Mouse (Mus musculus) mesoderm, embryonic 11.5 days (tissue): ENCODE data around the gene Taok2.

ENCODE experiments used
- DNase-seq: peaks from one replicate; pipeline ENCODE4 v3.0.0-alpha.2; 2012; ENCODE audit warnings: low read depth, low spot score

Gene Taok2

DNA sequence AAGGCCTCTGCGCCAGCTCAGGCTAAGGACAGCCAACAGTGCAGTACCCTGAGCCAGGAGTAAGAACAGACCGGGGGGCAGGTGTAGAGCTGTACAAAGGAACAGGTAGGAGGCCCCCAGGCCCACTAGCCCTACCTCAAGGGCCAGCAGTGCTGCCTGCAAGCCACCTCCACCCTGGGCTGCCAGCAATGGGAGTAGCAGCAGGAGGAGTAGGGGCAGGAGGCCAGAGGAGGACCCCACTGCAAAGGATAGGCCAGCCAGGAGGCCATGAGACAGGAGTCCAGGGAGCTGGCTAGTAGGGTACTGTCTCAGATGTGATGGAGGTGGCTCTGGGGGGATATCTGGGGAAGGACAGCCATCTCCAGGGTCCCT, 14.0 kb downstream of the Taok2 start:
- no peak for DNase-seq

DNA sequence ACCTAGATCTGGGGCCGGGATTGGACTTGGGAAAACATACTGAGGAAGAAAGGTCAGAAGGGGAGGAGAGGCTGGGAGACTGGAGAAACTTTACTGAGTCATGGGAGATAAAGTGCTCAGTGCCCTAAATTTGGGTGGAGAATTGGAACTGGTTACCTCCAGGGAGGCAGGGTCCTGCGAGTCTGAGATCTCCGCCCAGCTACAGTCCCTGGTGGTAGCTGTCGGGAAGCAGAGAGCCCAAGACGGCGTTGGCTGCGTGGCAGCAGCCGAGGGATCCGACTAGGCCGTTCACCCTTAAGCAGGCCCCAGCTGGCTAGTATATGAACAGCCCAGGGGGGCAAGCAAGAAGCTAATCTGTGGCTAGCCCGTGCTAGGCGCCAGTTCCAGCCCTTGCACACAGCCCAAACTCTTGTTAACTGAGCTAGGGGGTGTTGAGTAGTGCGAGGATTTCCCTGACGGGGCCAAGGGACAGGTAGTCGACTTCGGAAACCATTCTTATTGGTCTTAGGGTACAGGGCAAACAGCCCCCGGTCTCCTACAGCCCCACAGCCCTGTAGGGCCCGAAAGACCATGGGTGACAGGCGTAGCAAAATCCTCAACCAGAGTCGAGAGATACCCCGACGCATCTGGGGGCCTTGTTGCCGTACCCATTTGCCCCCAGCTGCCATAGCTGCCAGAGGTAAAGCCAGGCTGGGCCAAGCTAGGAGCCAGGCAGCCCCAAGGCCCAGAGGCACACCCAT, 14.6 kb downstream of the Taok2 start:
- no peak for DNase-seq

DNA sequence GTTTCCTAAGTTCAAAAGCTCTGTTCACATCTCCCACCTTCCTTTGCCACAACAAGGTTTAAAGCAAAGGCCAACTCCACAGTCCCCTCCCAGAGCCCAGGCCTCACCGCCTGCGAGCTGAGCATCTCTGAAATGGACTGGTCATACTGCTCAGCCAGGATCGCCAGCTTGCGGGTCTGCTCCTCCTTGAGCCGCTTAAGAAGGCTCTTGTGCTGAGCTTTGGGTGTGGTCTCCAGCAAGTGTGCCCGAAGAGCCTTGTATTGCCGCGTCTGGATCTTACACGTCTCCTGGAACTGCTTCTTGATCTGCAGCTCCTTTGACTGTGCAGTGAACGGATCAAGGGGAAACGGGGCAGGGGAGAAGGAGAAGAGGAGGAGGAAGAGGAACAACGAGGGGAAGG, 16.5 kb downstream of the Taok2 start:
- DNase-seq = no peak

DNA sequence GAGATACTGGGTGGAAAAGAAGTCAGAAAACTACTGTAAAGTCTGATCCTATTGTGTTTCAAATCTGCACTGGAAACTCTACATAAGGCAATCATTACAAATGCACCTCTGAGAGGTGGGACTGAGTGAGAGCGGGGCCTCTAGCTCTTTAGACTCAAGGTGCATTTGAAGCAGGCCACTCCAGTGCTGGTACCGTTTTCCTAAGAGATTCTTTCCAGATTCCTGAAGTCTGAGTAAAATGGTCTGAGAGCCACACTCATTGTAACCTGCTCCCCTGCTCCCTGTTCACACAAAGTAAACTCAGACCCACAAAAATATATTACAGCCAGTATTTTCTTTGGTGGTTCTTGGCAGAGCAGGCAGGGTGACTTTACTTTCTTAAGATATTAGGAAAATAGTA, 17.0 kb downstream of the Taok2 start:
- no peak for DNase-seq

DNA sequence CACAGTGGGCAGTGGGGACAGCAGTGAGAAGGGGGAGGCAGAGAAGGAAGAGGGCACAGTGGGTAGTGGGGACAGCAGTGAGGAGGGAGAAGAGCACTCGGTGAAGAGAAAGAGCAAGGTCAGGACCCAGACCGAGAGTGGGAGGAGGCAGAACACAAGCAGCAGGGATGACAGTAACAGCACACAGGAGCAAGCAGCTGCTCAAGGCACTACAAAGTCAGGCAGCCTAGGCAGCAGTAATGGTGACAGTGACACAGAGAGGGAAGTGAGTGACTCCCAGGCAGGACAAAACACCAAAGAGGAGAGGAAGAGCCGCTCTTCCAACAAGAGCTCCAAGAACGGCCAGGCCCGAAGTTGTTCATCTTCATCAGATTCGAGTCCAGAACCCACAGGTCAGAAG, 20.7 kb downstream of the Taok2 start:
- no peak for DNase-seq

DNA sequence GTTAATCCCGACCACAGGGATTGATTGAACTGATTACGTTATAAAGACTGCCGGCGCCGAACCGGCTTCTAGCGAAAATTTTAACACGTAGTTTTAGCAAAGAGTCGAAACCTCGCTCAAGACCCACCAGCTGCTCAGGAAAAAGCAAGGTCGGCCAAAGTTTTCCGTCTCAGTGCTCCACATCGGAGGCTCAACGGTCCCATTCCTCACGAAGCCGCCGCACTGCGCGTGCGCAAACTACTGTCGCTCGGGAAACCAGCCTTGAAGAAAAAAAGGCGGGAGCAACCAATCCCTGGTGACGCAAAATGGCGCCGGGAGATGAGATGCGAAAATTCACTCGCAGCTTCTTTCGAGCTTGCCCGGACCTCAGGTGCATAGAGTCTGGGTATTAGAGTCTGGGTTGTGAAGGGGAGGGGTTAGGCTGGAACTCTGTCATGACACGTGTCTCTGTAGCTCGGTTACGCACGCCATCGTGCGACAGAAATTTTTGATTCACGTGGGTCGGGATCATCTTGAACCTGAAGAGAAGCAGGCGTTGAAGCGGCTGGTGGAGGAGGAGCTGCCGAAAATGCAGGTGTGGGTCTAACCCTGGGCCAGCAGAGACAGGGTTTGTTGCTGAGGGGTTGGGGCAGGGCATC, 22.2 kb downstream of the Taok2 start, which contains the start of gene Ino80e:
Gene Ino80e, minus strand, starts transcription at position 231 of the 638 bp plus-strand sequence.
- peak; percentile 97 for DNase-seq

DNA sequence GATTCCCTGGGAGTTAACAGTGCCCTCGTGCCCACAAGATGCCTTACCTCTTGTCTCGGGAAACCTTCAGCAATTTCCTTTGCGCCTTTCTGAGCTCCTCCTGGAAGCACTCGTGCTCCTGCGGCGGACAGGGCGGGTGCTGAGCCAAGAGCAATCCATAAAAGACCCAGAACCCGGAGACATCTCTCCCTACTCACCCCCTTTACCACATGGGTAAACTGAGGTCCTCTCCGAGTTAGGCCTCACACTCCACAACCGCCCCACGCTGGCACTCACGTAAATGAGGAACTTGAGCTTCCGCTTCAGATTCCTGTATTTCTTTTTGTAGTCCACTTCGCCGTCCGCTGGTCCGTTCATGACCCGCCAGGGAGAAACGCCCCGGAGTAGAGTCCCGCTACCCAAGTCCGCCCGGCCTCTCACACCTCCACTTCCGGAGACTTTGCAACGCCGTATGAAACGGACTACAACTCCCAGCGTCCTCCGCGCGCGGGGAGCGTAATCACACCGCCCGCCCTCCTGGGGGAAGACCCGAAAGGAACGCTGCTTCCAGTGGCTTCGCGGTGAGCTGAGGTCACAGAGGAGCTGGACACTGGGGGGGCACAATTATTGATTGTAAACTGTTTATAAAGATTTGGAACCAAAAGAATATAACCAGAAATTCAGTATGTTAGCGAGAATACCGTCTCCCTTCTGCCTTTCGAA, 22.9 kb downstream of the Taok2 start, which contains the start of gene Hirip3:
Gene Hirip3, plus strand, starts transcription at position 544 of the 702 bp plus-strand sequence.
- peak; percentile 95 for DNase-seq

DNA sequence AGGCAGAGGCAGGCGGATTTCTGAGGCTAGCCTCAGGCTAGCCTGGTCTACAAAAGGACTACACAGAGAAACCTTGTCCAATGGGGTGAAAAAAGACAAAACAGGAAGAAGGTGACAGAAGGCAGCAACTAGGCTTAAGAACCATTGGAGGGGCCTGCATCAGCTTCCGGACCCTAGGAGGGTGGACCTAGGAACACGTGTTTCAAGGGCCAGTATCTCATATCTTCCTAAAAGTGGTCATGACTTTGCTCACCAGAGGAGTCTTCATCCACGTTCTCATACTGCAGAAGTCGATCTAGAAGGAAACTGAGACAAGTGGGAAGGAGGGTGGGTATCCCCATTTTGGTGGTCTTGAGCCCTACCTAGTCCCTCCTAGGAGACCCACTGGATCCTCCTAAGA, 23.5 kb downstream of the Taok2 start:
- no peak for DNase-seq

DNA sequence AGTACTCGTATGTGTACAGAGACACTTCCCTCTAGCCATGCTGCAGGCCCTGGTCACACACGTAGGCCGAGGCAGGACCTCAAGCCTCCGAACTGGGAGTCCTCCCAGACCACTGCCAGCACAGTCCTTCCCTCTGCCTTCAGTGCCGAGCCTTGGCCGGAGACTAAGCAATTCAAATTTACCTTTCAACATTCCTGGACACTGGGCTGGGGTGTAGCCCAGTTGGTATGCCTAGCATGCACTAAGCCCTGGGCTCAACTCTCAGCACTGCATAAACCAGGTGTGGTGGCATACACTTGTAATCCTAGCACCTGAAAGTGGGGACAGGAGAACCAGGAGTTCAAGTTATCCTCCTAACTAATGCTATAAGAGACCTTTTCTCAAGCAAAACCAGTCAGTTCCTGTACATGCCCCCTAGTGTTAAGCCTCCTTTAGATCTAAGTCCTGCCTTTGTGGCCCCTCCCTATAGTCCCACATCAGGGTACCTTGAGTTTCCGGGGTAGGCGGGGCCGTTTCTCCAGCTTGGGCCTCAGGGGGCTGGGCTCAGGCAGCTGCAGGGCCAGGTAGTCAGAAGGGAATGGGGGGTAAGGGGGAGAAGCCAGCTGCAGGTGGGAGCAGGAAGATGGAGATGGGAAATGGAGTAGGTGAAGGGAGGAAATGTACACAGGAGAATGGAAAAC, 27.6 kb downstream of the Taok2 start:
- DNase-seq = no peak

DNA sequence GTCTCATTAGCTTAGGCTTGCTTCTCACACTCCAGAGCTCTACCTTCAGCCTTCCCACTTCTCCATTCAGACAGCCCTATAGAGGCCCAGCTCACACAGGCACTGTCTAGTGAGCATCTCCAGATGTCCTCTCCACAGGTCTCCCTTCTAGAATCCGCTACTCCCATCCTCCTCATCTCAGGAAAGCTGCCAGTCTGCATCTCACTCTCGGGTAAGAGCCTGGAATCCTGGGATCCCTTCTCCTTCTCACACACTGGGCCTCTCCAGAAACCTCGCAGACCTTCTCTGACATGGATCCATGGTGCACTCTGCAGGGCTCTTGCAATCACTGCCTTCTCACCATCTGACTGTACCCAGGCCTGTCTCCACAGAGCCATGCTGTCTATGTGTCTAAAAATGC, 28.9 kb downstream of the Taok2 start:
- DNase-seq = no peak

DNA sequence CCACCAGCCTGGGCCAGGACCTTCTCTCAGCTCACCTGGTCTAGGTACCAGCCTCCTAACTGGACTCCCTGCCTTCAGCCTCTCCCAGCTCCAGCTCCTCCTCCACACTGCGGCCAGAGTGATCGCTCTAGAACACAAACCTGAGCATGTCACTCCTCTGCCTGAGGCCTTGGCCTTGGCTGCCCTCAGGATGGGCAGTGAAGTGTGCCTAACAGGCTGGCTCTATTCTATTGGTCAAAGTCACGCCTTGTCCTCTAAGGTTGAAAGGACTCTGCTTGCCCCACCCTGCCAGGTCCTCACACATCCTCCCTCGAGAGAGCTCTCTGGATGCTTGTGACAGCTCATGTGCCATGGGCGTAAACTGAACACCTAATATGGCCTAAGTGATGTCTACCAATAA, 31.0 kb downstream of the Taok2 start:
- DNase-seq = no peak

DNA sequence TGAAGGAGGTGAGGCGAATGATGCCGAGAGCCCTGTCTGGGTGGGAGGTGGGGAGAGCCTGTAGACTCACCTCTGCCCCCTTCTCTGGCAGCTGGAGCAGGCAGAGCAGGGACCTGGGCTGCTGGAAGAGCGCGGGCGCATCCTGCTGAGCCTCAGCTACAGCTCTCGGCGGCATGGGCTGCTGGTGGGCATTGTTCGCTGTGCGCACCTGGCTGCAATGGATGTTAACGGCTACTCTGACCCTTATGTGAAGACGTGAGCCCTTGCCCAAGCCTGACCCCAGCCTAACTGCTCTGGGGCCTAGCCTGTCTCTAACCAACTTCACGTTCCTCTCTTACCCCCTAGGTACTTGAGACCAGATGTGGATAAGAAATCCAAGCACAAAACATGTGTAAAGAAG, 33.3 kb downstream of the Taok2 start:
- DNase-seq = no peak

DNA sequence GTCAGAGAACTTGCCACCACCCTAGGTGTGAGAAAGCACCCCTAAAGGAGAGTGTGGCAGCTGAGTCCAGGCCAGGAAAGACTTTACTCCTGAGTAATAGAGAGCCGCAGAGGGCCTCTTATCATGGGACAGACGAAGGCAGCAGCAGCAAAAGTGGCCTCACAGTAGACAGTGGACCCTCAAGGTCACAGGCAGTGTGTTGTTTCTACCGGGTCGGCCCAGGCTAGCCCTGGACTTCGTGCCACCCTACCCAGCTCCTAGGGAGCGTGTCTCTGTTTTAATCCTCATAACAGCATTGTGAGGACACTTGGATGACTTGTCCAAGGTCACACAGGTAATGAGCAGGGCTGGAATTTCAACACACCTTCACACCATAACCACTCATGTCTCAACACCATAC, 34.3 kb downstream of the Taok2 start:
- DNase-seq = no peak

DNA sequence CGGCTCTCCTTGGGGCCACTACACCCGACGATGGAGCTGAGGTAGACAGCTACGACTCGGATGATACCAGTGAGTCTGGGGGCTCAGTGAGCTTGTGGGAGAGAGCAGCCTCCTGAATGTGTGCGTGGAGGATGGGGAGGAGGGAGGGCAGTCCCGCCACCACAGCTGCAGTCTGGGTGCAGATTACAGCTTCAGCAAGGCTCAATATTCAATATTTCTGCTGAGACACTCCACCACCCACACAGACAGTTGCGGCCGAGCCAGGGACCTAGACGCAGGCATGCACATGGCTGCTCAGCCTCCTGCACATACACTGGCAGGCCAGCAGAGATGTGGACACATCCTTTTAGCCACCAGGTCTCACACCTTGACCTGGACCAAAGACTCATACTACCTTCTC, 35.7 kb downstream of the Taok2 start:
- DNase-seq = no peak

DNA sequence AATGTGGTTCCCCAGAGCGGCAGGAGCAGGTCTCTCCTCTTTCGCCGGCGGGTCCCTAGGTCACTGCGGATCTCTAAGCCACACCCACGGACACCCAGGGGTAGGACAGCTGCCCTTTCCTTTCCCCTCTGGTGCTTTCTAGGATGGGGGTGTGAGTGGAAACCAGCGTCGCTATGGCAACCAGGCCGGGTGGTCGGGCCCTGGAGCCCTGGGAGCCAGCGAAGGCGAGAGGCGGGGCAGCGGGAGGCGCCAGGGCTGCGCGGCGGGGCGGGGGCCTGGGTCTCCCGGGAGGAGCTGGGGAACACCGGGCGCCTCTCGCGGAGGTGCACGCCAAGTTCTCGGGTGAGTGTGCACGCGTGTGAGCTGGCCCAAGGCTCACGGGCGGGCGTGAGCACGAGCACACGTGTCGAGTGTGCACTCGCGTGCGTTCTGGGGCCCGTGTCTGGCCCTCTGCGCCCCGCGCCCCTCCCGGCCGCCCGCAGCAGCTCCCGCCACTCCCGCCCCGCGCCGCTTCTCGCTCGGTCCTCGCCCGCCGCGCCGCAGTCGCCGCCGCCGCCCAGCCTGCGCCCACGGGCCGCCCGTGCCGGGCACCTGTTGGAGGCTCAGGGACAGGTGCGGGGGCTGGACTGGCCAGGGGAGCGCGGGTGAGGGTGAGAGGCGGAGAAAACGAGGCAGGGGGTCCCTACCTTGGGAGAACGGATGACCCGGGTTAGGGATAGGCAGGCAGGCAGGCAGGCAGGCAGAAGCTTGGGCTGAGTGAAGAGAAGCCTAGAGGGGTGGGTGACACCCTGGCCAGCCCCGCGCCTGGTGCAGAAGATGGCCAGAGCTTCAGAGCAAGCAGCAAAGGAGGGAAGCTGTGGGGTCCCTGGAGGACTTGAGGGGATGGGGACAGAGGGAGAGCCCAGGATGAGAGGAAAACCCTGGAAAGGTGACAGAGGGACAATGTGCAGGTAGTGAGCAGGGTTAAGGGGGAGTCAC, 36.8 kb downstream of the Taok2 start:
- DNase-seq = peak; percentile 65

DNA sequence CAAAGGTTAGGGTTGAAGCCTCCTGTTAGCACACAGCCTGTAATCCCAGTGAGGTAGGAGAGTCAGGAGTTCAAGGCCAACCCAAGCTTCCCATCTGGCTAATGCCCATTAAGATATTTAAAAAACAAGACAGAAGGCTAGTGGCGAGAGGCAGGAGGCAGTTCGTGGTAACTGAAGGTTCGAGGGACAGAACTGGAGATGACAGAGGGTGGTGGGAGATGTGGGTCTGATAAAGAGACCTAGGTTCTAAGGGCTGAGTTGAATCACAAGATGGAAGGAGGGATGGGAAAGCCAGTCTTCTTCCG, 37.4 kb downstream of the Taok2 start, which contains the start of gene Doc2a:
Gene Doc2a, plus strand, starts transcription at position 301 of the 305 bp plus-strand sequence.
- DNase-seq = no peak

DNA sequence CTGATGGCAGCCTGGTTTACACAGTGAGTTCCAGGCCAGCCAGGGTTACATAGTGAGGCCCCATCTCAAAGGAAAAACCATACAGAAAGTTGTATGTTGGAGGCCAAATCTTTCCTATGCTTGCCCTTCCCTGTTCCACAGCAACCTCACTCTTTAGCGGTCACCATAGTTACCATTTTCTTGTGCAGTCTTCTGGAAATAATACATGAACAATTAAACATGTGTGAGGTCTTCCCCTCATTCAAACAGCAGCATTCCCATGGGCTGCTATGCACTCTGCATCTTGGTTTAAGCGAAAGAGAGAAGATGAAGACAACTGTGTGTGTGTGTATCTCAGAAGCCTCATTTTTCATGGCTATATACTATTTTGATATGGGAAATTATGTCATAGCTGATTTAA, 39.0 kb downstream of the Taok2 start:
- no peak for DNase-seq

DNA sequence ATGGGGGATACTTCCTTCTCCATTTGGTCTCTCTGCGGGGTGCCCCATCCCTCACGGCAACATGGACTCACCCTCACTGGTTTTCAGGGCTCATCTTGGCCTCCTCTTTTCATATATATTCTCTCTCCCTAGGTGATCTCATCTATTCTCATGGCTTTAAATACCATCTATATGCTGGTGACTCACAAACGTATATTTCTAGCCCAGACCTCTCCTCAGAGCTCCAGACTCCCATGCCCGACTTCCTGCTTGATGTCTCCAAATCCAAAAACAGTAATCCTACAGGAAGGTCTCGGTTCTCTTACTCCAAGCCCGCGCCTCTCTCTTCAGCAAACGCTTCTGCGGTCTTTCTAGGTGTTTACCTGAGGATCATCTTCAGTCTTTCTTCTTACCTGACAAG, 41.2 kb downstream of the Taok2 start:
- DNase-seq = no peak

DNA sequence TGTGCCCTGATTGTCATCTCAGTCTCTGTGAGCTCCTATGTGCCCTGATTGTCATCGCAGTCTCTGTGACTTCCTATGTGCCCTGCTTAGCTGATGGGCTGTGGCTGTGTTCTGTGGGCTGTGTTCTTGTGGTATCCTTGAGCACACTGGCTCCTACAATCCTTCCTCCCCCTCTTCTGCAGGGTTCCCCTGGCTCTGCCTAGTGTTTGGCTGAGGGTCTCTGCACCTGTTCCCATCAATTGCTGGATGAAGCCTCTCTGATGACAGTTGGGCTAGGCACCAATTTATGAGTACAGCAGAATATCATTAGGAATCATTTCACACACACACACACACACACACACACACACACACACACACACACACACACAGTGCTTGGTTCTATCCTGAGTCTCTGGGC, 51.2 kb downstream of the Taok2 start:
- no peak for DNase-seq

DNA sequence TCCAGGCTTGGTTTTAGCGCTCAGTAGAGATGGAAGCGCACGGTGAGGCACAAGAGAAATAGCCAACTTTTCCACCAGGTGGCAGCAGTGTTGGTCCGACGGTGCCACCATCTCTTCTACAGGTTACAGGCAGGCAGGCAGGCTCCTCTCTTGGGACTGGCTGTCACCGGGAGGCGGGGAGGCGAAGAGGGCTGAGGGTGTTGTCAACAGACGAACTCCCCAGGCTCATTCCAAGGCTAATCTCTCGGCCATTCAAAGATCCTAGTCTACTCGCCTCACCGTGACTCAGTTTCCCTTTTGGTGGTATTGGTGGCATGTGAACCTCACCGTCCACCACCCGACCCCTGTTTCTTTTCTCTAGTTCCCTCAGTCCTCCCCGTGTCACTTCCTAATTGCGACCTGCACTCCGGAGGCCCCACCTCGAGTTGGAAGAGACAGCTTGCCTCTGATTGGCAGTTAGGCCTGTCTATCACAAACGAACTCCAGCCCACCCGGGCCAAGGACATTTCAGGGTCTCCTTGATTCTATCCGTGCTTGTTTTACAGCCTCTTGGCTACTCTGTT, 52.4 kb downstream of the Taok2 start:
- peak; percentile 84 for DNase-seq

DNA sequence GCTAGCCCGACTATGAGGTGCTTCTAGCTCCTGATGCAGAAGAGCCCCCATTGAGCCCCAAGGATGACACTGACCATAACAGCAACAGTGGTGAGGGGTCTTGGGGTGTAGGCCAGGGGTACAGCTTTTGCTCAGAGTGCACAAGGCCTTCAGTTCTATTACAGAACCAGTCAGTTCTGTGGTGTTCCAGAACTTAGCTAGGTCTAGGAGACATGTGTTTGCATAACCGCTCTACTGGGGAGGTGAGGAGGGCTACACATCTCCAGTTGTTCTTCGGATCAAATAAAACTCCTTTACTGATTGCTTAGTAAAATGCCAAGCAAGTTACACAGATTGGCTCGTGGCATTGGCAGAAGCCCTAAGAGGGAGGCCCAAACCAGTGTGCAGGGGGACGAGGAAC, 53.0 kb downstream of the Taok2 start, which contains the start of gene 4930451I11Rik:
Gene 4930451I11Rik, minus strand, starts transcription at position 101 of the 400 bp plus-strand sequence.
- no peak for DNase-seq
